Mouse (Mus musculus) thymus, adult 2 months (tissue): ENCODE measurements around the gene Tmprss7.

ENCODE experiments used
- CTCF ChIP-seq: fragments of 200-500 bp; IDR thresholded peaks from 2 replicates; pipeline ENCODE4 v1.5.1; 2012; ENCODE audit warnings: mild to moderate bottlenecking, control low read depth, low read length, moderate library complexity, borderline replicate concordance; ENCODE audit not compliant: control insufficient read depth, poor library complexity, insufficient read depth; ENCODE audit errors: extremely low read depth
- POLR2A ChIP-seq: fragments of 200-500 bp; IDR thresholded peaks from 2 replicates; pipeline ENCODE4 v1.6.1; 2012; ENCODE audit warnings: mild to moderate bottlenecking, low read length, control low read depth, moderate library complexity; ENCODE audit not compliant: control insufficient read depth, poor library complexity, insufficient read depth; ENCODE audit errors: extremely low read depth

- TF ChIP-seq CTCF = no peak
- TF ChIP-seq POLR2A = no peak
Observed at GRCm38 (mm10) chr16:45610267-45610666, 83.2 kb downstream of the Tmprss7 start, which contains the start of gene Gcsam.
